Mouse (Mus musculus) bone marrow, adult 2 months (tissue): Measurements from ENCODE around the gene Npas3.

Experiments used
- CTCF ChIP-seq: fragments of 200-500 bp; IDR thresholded peaks from 2 replicates; pipeline ENCODE4 v1.5.1; 2011; ENCODE audit warnings: low read length, control low read depth; ENCODE audit not compliant: control insufficient read depth, insufficient read depth
- POLR2A ChIP-seq: fragments of 200-500 bp; IDR thresholded peaks from 2 replicates; pipeline ENCODE4 v1.6.1; 2011; ENCODE audit warnings: low read depth, mild to moderate bottlenecking, control low read depth, low read length, borderline replicate concordance; ENCODE audit not compliant: control insufficient read depth

- TF ChIP-seq CTCF (no peak), POLR2A (no peak)
Observed at GRCm38 (mm10) chr12:54067886-54068756, 819.6 kb downstream of the Npas3 start.
